Mouse (Mus musculus) ovary, adult 18-20 months (tissue): Measurements from ENCODE around the gene Neu3.
"Not testable (repeated sequence)": the region's sequence is repeated elsewhere in the genome, so short reads cannot be mapped to it uniquely, and the experiment has no call there.

Experiments
- DNase-seq: peaks from one replicate; pipeline ENCODE4 v3.0.0; 2022; ENCODE audit warnings: low spot score, mixed read lengths

Neu3 gene

DNA sequence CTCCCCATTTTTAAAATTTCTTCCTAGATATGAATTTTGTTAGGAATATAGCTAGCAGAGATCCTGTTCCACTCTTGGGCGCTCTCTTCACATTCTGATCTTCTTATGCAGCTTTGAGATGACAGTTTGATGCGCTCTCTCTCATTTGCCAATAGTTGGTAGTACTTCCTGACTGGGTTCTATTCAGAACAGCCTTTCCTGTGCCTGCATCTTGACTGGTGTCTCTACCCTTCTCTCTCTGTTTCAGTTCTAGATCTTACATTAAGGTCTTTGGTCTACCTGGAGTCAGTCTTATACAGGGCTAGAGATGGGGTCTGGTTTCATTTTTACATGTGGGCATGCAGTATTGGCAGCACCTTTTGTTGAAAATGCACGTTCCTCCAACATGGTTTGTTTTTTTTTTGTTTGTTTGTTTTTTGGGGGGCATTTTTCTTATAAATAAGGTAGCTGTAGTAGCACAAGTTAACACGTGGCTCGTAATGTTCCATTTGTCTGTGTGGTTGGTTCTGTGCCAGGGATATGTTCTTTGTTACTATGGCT, 6.2 kb upstream of the Neu3 start:
- DNase-seq: no peak

DNA sequence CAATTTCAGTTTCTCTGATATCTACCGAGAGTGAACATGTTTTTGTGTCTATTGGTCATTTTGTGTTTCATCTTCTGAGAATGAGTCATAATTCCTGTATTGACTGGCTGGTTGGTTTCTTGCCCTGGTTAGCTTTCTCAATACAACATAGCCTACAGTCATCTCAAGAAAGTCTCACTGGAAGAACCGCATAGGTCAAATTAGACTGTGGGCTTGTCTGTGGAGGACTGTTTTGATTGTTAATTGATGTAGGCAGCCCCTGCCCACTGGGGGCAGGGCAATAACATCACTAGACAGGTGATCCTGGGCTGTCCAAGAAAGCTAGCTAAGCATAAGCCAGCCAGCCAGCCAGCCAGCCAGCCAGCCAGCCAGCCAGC, 5.6 kb upstream of the Neu3 start:
- DNase-seq: no peak

DNA sequence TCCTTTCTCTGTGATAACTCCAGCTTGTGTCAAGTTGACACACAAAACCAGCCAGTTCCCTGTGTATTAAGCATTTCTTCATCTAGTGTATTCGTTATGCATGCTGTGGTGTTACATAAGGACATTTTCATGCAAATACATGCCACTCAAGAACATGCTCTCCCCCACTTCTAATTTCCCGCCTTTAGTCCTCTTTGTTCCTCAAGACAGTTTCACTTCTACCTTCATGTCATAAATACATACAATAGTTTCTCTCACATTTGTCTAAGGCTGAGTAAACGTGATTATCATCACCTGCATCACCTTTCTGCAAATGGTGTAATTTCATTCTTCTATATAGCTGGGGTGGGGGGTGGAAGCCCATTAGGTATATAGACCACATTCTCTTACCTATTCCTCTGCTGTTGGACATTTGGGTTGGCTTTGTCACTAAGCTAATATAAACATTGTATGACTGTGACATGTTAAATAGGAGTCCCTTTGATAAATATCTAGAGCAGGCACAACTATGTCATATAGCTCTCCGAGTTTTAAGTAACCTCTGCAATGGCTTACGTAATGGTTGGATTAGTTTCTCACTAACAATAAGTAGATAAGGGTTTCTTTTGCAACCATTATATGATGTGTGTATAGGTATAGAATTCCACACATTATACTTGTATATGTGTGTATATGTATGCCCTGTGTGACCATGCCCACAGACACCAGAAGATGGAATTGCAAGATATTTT, 5.1 kb upstream of the Neu3 start:
- no peak for DNase-seq

DNA sequence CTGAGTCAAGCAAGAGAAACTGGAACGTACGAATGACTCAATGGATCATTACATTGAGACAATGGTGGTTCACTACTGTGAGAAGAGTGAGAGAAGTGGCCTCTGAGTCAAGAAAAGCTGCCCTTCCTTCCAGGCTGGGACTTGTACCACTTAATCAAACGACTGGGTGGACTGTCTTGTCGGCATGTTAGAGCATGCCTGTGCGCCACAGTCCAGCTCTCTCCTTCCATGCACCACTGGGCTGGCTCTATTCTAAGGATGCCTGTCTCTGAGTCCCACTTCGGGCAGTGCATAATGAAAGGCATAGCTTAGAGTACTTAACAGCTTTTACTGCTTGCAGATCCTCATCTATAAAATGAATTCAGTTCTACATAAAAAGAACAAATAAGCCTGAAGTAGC, 2.1 kb downstream of the Neu3 start:
- DNase-seq: no peak

DNA sequence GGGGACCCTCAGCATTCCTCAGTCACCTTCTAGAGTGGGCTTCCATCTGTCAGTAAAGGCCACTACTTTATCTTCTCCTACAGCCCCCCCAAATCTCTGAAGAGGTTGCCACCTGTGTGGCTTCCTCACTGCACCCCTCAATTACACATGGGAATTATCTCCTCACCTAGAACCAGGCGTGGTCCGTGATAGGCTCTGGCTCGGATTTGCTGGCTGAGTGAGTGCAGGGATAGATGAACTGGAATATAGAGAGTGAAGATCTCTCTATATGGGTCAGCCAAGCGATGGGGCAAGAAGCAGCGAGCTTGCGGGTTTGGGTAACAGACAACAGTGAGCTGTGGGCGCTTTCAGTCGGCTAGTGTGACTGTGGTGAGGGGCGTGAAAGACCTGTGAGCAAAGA, 2.7 kb downstream of the Neu3 start:
- DNase-seq: no peak

GRCm38 (mm10) chr7:99824649-99825483, 3.4 kb downstream of the Neu3 start:
- DNase-seq: no peak

DNA sequence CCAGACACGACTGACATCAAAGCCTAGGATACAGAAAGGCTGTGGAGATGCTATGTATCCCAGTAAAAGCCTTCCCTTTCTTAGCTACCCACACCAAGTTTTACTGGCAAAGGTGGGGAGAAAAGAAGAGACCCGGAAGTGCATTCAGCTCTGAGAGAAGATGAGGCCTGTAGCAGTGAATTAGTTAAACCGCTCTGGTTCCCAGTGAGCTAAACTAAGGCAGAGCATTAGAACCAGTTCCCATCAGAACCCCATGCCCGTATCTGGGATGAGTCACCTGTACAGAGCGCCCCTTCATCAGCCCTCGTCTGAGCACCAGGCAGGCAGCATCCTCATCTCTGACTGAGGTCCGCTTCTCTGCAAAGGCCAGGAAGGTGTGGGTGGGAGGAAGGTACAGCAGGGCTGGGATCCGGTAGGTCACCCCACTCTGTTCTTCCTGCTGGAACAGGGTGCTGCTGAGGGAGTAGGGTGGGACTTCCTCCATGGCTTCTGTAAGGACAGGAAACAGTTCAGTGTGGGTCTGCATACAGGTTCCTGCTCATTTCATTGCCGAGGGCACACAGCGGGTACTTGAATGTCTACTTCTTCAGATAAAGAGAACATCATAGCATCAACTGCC, 5.1 kb downstream of the Neu3 start:
- no peak for DNase-seq

GRCm38 (mm10) chr7:99822426-99822825, 5.8 kb downstream of the Neu3 start:
- no peak for DNase-seq

DNA sequence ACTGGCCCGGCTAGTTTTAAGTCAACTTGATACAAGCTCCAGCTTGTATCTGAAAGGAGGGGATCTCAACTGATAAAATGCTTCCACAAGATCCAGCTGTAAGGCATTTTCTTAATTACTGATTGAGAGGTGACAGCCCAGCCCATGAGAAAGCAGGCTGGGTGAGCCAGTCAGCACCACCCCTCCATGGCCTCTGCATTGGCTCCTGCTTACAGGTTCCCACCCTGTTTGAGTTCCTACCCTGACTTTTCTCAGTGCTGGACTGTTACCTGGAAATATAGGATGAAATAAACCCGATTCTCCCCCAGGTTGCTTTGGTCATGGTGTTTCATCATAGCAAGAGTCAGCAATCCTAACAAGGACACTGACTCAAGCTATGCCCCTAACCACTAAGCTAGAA, 6.3 kb downstream of the Neu3 start:
- no peak for DNase-seq

- DNase-seq: not testable (repeated sequence)
Observed at GRCm38 (mm10) chr7:99818181-99818725, 10.0 kb downstream of the Neu3 start.

DNA sequence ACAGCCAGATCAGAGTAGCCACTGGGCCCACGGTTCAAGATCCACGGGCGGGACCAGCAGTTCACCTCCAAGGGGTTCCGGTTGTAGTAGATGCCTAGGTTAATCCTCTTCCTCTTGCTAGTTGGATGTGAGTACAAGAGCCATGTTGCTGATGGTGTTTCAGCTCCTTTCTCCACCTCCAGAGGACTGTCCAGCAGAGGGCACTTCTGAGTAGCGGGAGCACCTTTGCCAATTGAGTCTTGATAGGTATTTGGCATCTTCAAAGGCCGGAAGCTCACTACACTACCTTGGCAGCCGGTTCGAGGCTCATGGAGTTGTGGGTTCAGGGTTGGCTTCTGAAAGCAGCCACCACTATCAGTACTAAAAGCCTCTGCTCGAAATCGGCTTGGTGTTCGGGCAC, 14.8 kb downstream of the Neu3 start:
- no peak for DNase-seq

DNA sequence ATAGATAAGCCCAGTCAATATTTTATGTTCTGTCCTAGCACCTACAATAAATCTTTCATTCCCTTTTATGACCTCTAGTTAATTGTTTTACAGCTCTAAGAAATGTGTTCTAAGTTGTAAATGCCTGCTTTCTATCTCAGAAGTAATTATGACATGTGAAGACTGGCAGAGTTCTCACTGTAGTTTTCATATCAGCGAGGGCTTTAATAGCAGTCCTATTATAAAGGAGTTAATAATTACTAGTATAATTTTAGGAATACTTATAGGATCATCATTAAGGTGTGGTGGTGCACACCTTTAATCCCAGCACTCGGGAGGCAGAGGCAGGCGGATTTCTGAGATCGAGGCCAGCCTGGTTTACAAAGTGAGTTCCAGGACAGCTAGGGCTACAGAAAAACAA, 16.6 kb downstream of the Neu3 start:
- no peak for DNase-seq

DNA sequence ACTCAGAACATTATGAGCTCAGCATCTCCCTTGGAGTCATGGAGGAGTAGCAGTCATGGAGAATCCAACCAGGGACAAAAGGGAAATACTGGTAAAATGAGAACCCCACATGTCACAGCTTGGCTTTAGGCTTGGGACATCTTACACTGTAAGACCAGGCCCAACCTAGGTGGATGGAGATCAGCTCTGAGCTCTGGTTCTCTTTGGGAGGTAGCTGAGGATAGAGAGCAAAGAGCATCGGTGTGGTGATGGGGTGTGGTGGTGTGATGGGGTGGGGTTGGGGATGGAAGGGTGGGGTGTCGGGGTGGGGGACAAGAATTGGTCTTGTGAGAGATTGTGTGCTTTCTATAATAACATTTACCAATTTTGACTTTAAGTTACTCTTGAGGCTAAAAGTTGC, 17.4 kb downstream of the Neu3 start:
- DNase-seq: no peak

- not testable (repeated sequence) for DNase-seq
Observed at GRCm38 (mm10) chr7:99807043-99807442, 21.2 kb downstream of the Neu3 start.

DNA sequence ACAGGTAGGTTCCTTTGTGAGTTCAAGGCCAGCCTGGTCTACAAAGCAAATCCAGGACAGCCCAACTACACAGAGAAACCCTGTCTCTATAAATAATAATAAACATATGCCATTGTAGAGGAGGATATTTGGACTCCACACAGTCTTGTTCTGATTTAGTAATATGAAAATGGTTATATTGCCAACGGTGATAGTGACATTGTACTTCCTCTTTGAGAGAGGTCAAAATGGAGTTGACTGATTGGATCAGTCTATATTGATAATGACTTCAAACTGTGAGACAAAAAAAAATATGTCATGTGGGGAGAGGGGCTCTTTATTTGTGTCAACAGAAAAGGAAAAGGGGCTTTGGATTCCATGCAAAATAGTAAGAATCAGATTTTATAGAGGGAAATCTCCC, 22.9 kb downstream of the Neu3 start:
- no peak for DNase-seq

DNA sequence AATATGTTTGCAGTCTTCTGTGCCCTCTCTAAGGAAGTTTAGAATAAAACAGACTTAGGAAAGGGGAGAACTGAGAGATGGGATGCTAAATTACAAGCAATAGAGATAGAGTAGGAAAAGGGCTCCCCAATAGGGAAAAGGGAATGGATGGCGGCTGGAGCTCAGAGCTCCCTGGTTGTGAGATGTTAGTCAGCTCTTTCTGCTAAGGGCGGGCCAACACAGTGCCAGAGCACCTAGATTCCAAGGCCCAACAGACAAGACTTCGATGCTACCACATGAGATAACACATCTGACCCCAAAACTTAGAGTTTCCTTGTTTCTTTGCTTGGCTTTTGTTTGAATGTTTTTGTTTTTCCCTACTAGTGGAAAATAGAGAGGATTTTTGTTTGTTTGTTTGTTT, 24.2 kb downstream of the Neu3 start:
- DNase-seq: not testable (repeated sequence)

DNA sequence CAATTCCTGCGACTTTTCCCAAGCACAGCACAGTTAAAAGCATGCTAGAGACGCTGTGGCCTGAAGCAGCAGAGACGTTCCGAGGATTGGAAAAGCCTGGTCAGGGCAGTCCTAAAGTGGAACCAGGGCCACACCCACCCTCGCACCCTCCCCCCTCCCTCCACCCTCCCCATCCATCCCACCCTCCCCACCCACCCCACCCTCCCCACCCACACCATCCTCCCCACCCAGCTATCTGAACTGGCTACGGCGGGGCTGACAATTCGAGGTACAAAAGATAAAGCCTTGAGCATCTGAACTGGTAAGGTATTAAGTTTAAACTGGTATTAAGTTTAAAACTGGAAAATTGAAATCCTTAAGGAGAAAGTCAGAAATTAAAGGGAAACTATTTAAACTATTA, 24.7 kb downstream of the Neu3 start:
- DNase-seq: no peak

DNA sequence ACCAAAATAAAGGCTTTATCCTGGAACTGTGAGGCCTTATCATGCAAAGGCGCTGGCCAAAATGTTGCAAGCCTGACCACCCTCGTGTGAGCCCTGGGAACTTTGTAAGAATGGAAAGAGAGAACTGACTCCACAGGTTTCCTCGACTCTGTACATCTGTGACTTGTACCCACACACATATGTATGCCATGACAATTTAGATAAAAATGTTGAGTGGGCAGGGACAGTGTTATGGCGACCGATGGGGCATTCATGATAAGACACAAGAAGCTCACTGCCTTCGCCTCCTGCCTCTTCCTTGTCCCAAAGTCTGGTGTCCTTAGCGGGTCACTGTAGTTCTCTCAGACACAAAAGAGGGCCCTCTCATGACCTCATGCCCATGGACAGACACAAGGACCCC, 29.1 kb downstream of the Neu3 start:
- no peak for DNase-seq

DNA sequence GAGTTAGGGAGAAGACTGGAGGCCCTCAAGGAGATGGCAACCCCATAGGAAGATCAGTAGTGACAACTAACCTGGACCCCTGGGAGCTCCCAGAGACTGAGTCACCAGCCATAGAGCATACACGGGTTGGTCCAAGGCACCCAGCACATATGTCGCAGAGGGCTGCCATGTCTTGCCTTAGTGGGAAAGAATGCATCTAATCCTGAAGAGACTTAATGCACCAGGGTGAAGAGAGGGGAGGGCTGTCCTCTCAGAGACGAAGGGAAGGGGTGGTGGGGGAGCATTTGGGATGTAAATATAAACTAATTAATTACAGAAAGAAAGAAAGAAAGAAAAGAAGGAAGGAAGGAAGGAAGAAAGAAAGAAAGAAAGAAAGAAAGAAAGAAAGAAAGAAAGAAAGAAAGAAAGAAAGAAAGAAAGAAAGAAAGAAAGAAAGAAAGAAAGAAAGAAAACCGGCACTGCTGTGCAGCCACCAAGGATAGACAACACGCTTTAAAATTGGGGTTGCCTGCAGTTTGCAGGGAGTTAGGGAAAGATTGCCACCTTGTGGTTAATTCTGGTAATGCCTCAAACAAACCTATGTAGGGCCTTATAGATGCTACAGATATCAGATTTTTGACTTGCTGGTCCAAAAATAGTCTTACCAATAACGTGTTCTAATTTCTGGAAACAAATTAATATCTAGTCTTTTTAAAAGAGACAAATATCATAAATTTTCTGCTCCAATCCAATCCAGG, 30.1 kb downstream of the Neu3 start:
- no peak for DNase-seq

DNA sequence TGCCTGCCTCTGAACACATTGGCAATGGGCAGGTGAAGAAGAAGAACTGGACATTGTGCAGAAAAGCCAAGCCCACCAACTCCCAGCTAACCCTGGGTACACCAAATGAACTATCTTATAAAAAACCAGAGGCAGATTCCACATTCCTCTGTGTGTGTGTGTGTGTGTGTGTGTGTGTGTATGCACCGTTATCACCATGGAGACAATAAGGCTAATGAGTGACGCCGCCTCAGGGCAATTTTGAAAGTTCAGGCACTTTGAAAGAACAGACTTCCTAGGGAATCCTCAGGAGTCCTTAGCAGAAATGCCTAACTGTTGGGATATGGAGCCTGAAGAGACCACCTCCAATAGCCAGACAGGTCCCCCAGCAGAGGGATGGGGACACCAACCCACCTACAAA, 31.0 kb downstream of the Neu3 start:
- DNase-seq: no peak

GRCm38 (mm10) chr7:99796471-99796870, 31.7 kb downstream of the Neu3 start:
- no peak for DNase-seq
